Mouse (Mus musculus): ENCODE measurements around the gene Dennd1a. TPM values are rescaled to one million over a fixed set of nuclear protein-coding genes. Genes with fewer than 3 reads are reported as not detected.
A peak's percentile ranks its signal among the peaks of the same experiment; 100 is the strongest.

Dennd1a gene
- total and polyA plus RNA-seq, 2 experiments: 13.0 to 14.5 TPM

- Histone ChIP-seq H3K27ac (replicated peaks; ENCODE audit: insufficient read depth, low read depth, low read length) (no peak overlapping the region), H3K36me3 (ENCODE audit: control insufficient read depth, insufficient read depth, low read length) (no peaks in the 10 kb centered on the region), H3K79me2 (ENCODE audit: control insufficient read depth, insufficient read depth, low read length) (no peaks in the 10 kb centered on the region; the same call in 1 of the 2 replicates), H3K4me1 (ENCODE audit: control insufficient read depth, insufficient read depth, low read length) (no peaks in the 10 kb centered on the region), H3K4me3 (ENCODE audit: insufficient read depth, low read depth, low read length) (no peak overlapping the region), H3K9ac (ENCODE audit: low read depth, low read length) (no peak overlapping the region), H3K27me3 (ENCODE audit: control insufficient read depth, insufficient read depth, low read length) (no peaks in the 10 kb centered on the region)
- no peak for TF ChIP-seq CTCF (IDR thresholded peaks at IDR 0.05; ENCODE audit: low read depth, low read length)
- DNase-seq (ENCODE audit: extremely low read depth, low read depth, low spot score): no peak
- 80% methylated on average over 2 of the region's 2 CpGs for WGBS
Measured at GRCm38 (mm10) chr2:38211426-38211825, 75.8 kb downstream of the Dennd1a start.

GRCm38 (mm10) chr2:38207752-38208151 lies 79.4 kb downstream of the Dennd1a start:
- DNase-seq (ENCODE audit: extremely low read depth, low read depth, low spot score): no peak
- peaks cover 4% of the 10 kb centered on the region; the same call in 1 of the 2 replicates for H3K4me1 ChIP-seq (ENCODE audit: control insufficient read depth, insufficient read depth, low read length)
- no peaks in the 10 kb centered on the region for H3K27me3 ChIP-seq (ENCODE audit: control insufficient read depth, insufficient read depth, low read length)
- no peaks in the 10 kb centered on the region for H3K36me3 ChIP-seq (ENCODE audit: control insufficient read depth, insufficient read depth, low read length)
- H3K79me2 ChIP-seq (ENCODE audit: control insufficient read depth, insufficient read depth, low read length): no peaks in the 10 kb centered on the region; the same call in 1 of the 2 replicates
- no peak for TF ChIP-seq CTCF (IDR thresholded peaks at IDR 0.05; ENCODE audit: low read depth, low read length)
- TF ChIP-seq POLR2A (IDR thresholded peaks at IDR 0.05; ENCODE audit: extremely low read depth, insufficient read depth, low read length): no peak
- H3K4me3 ChIP-seq (ENCODE audit: insufficient read depth, low read depth, low read length): no peak overlapping the region
- H3K27ac ChIP-seq (replicated peaks; ENCODE audit: insufficient read depth, low read depth, low read length): no peak overlapping the region
- WGBS: 92% methylated on average over 1 of the region's 1 CpGs
- H3K9ac ChIP-seq (ENCODE audit: low read depth, low read length): no peak overlapping the region

- Histone ChIP-seq H3K4me1 (ENCODE audit: control insufficient read depth, insufficient read depth, low read length) (peaks cover 4% of the 10 kb centered on the region; the same call in 1 of the 2 replicates), H3K27ac (replicated peaks; ENCODE audit: insufficient read depth, low read depth, low read length) (no peak overlapping the region), H3K9ac (ENCODE audit: low read depth, low read length) (no peak overlapping the region), H3K79me2 (ENCODE audit: control insufficient read depth, insufficient read depth, low read length) (no peaks in the 10 kb centered on the region; the same call in 1 of the 2 replicates), H3K4me3 (ENCODE audit: insufficient read depth, low read depth, low read length) (no peak overlapping the region), H3K27me3 (ENCODE audit: control insufficient read depth, insufficient read depth, low read length) (no peaks in the 10 kb centered on the region), H3K36me3 (ENCODE audit: control insufficient read depth, insufficient read depth, low read length) (no peaks in the 10 kb centered on the region)
- 65% methylated on average over 5 of the region's 5 CpGs for WGBS
- TF ChIP-seq CTCF (IDR thresholded peaks at IDR 0.05; ENCODE audit: low read depth, low read length) (no peak), POLR2A (IDR thresholded peaks at IDR 0.05; ENCODE audit: extremely low read depth, insufficient read depth, low read length) (no peak)
- DNase-seq (ENCODE audit: extremely low read depth, low read depth, low spot score): no peak
Measured at GRCm38 (mm10) chr2:38205281-38205680, 81.9 kb downstream of the Dennd1a start.

GRCm38 (mm10) chr2:38204696-38205095 lies 82.5 kb downstream of the Dennd1a start:
- Histone ChIP-seq H3K9ac (ENCODE audit: low read depth, low read length) (no peak overlapping the region), H3K27me3 (ENCODE audit: control insufficient read depth, insufficient read depth, low read length) (no peaks in the 10 kb centered on the region), H3K36me3 (ENCODE audit: control insufficient read depth, insufficient read depth, low read length) (no peaks in the 10 kb centered on the region), H3K4me3 (ENCODE audit: insufficient read depth, low read depth, low read length) (no peak overlapping the region), H3K27ac (replicated peaks; ENCODE audit: insufficient read depth, low read depth, low read length) (no peak overlapping the region), H3K79me2 (ENCODE audit: control insufficient read depth, insufficient read depth, low read length) (no peaks in the 10 kb centered on the region; the same call in 1 of the 2 replicates), H3K4me1 (ENCODE audit: control insufficient read depth, insufficient read depth, low read length) (peaks cover 4% of the 10 kb centered on the region; the same call in 1 of the 2 replicates)
- no peak for TF ChIP-seq CTCF (IDR thresholded peaks at IDR 0.05; ENCODE audit: low read depth, low read length)
- TF ChIP-seq POLR2A (IDR thresholded peaks at IDR 0.05; ENCODE audit: extremely low read depth, insufficient read depth, low read length): no peak
- 27% methylated on average over 2 of the region's 2 CpGs for WGBS
- DNase-seq (ENCODE audit: extremely low read depth, low read depth, low spot score): peak; percentile 49

GRCm38 (mm10) chr2:38198072-38198471 lies 89.1 kb downstream of the Dennd1a start:
- no peak overlapping the region for H3K9ac ChIP-seq (ENCODE audit: low read depth, low read length)
- H3K4me3 ChIP-seq (ENCODE audit: insufficient read depth, low read depth, low read length): no peak overlapping the region
- no peaks in the 10 kb centered on the region for H3K4me1 ChIP-seq (ENCODE audit: control insufficient read depth, insufficient read depth, low read length)
- no peaks in the 10 kb centered on the region for H3K27me3 ChIP-seq (ENCODE audit: control insufficient read depth, insufficient read depth, low read length)
- no peak for DNase-seq (ENCODE audit: extremely low read depth, low read depth, low spot score)
- 97% methylated on average over 1 of the region's 1 CpGs for WGBS
- TF ChIP-seq POLR2A (IDR thresholded peaks at IDR 0.05; ENCODE audit: extremely low read depth, insufficient read depth, low read length): no peak
- no peak for TF ChIP-seq CTCF (IDR thresholded peaks at IDR 0.05; ENCODE audit: low read depth, low read length)
- no peaks in the 10 kb centered on the region for H3K36me3 ChIP-seq (ENCODE audit: control insufficient read depth, insufficient read depth, low read length)
- H3K79me2 ChIP-seq (ENCODE audit: control insufficient read depth, insufficient read depth, low read length): peaks cover 3% of the 10 kb centered on the region; the same call in 1 of the 2 replicates
- H3K27ac ChIP-seq (replicated peaks; ENCODE audit: insufficient read depth, low read depth, low read length): no peak overlapping the region

- Histone ChIP-seq H3K79me2 (ENCODE audit: control insufficient read depth, insufficient read depth, low read length) (peaks cover 3% of the 10 kb centered on the region; the same call in 1 of the 2 replicates), H3K27me3 (ENCODE audit: control insufficient read depth, insufficient read depth, low read length) (no peaks in the 10 kb centered on the region), H3K4me3 (ENCODE audit: insufficient read depth, low read depth, low read length) (no peak overlapping the region), H3K9ac (ENCODE audit: low read depth, low read length) (no peak overlapping the region), H3K36me3 (ENCODE audit: control insufficient read depth, insufficient read depth, low read length) (no peaks in the 10 kb centered on the region), H3K27ac (replicated peaks; ENCODE audit: insufficient read depth, low read depth, low read length) (no peak overlapping the region), H3K4me1 (ENCODE audit: control insufficient read depth, insufficient read depth, low read length) (no peaks in the 10 kb centered on the region)
- no peak for TF ChIP-seq POLR2A (IDR thresholded peaks at IDR 0.05; ENCODE audit: extremely low read depth, insufficient read depth, low read length)
- no peak for TF ChIP-seq CTCF (IDR thresholded peaks at IDR 0.05; ENCODE audit: low read depth, low read length)
- no peak for DNase-seq (ENCODE audit: extremely low read depth, low read depth, low spot score)
- 67% methylated on average over 9 of the region's 9 CpGs for WGBS
Measured at GRCm38 (mm10) chr2:38196199-38197060, 90.8 kb downstream of the Dennd1a start.

Data from liver, adult 2 months (tissue).